In the genomic region with DNA sequence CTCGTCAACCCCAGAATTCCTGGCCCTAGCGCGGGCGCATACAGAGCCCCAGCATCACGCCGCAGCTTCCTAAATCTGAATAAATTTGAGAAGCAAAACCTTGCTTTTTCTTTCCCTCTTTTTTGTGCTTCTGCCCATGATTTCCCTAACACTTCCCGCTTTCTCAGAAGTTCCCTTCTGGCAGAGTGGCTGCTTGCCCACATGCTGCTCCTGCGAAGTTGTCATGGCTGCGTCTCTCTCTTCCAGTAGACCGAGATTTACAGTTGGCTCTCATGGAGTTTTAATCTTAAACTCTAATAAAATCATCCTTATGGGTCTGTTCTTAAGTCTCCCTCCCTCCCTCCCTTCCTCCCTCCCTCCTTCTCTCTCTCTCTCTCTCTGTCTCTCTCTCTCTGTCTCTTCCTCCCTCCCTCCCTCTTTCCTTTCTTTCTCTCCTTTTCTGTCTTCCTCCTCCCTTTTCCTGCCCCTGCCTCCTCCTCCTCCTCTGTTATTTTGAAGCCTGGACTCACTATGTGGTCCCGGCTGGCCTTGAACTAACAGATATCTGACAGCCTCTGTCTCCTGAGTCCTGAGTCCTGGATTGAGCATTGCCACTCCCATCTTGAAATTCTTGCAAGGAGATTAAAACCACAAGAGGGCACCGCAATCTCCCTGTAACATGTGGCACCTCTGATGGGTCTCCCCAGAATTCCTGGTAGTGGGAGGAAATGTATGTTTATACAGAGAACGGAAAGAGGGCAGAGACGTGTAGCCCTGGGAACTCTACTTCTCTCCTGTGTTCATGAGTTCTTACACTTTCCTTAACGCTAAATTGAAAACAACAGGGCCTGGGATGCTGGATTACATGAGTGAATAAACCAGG, we compare ENCODE assay signal across 8 mouse cellular contexts. TPM values are rescaled to one million over a fixed set of nuclear protein-coding genes. Genes with fewer than 3 reads are reported as not detected.
DNase-seq lines count a peak whose midpoint lies in the region; ATAC-seq and TF ChIP-seq lines count a peak whose summit lies in the region.

No protein-coding gene starts in this region.

- peak overlapping the region; percentile 35; the same call in 1 of the 2 replicates for H3K4me3 ChIP-seq in E14TG2a.4 (replicated peaks; ENCODE audit: low read length)
- peak overlapping the region; percentile 20 for H3K4me3 ChIP-seq in limb, embryonic 13.5 days

- TF ChIP-seq CTCF in E14TG2a.4 (conservative IDR thresholded peaks at IDR 0.05; ENCODE audit: low read length) = no peak

- H3K27me3 ChIP-seq in E14TG2a.4 (ENCODE audit: insufficient read depth, low read length) = peaks cover 14% of the 10 kb centered on the region
- H3K27me3 ChIP-seq in limb, embryonic 13.5 days = no peaks in the 10 kb centered on the region

- no peak overlapping the region for H3K27ac ChIP-seq in limb, embryonic 13.5 days

- H3K9ac ChIP-seq in limb, embryonic 13.5 days = no peak overlapping the region

- no peaks in the 10 kb centered on the region for H3K9me3 ChIP-seq in E14TG2a.4 (ENCODE audit: low read length)
- no peaks in the 10 kb centered on the region for H3K9me3 ChIP-seq in limb, embryonic 13.5 days

- peak overlapping the region; percentile 54 for H3K4me2 ChIP-seq in limb, embryonic 13.5 days (replicated peaks)

- H3K4me1 ChIP-seq in E14TG2a.4 (replicated peaks; ENCODE audit: low read depth, low read length) = peaks cover 36% of the 10 kb centered on the region
- H3K4me1 ChIP-seq in limb, embryonic 13.5 days = peaks cover 5% of the 10 kb centered on the region; the same call in 1 of the 2 replicates

- no peak for ATAC-seq in CD4-positive, CD25-positive, alpha-beta regulatory T cell, adult 4 months
- ATAC-seq in limb, embryonic 13.5 days (ENCODE audit: low FRiP score, low read depth) = 0 out of 2 replicates have a peak, but pooled peaks have one; percentile 44

- WGBS in limb, embryonic 13.5 days = 52% methylated on average over 15 of the region's 15 CpGs

- peak; percentile 1 for DNase-seq in CD4-positive, CD25-positive, alpha-beta regulatory T cell, adult 2 months (ENCODE audit: low read depth, low spot score)
- DNase-seq in frontal cortex, postnatal 14 days (ENCODE audit: low spot score in 2 of 2) = peak; percentile 15 to 19
- peak; percentile 21 to 34 for DNase-seq in right cerebral cortex, adult 2 months (ENCODE audit: low spot score in 2 of 2)
- no peak for DNase-seq in ovary, adult 18-20 months (ENCODE audit: low spot score)
- DNase-seq in adrenal gland, postnatal 36 days = no peak

- H3K36me3 ChIP-seq in E14TG2a.4 (ENCODE audit: insufficient read depth, low read length) = no peaks in the 10 kb centered on the region
- no peaks in the 10 kb centered on the region for H3K36me3 ChIP-seq in limb, embryonic 13.5 days

RNA-seq across cellular contexts. Expression of a gene that starts 21.8 kb away (rescaled TPM):
- polyA plus RNA-seq in CD4-positive, CD25-positive, alpha-beta regulatory T cell, adult 4 months (2017; shearing (Covaris generic)) = under 1 TPM in 1 of 2 experiments, not detected in 1; 0.63 TPM
- polyA plus RNA-seq in limb, embryonic 13.5 days (2015; fragmentation: Nextera tagmentation; extraction: Ambion mirVana) = 0.09 TPM in 1 of 2 replicates, not detected in the other
- not detected for total RNA-seq in adrenal gland, postnatal 36 days (2021)

Comparison
In these comparisons a context has a peak if more than half of its experiments do, and no peak if none do; other contexts are left out.
1. DNase-seq: peak in CD4-positive, CD25-positive, alpha-beta regulatory T cell, adult 2 months (single experiment), frontal cortex, postnatal 14 days (2 of 2) and right cerebral cortex, adult 2 months (2 of 2); none in ovary, adult 18-20 months (single experiment) and adrenal gland, postnatal 36 days (0 of 2).